Mouse (Mus musculus) stomach, postnatal 0 days (tissue): Measurements from ENCODE around the gene Cacna2d3. TPM values are rescaled to one million over a fixed set of nuclear protein-coding genes. Genes with fewer than 3 reads are reported as not detected.

Experiments used
- ATAC-seq: fragments of 200-750 bp; cut with Nextera tagmentation; 2 replicates; pipeline ENCODE4 v1.8.0; 2017; ENCODE audit not compliant: low FRiP score, low TSS enrichment
- DNase-seq: peaks from one replicate; pipeline ENCODE4 v3.0.0-alpha.2; 2016; ENCODE audit warnings: low spot score
- H3K27ac ChIP-seq: fragments of 300-500 bp; sonication (generic); replicated peaks from 2 replicates; pipeline ENCODE4 v1.5.1; 2014; ENCODE audit warnings: mild to moderate bottlenecking, control low read depth
- H3K27me3 ChIP-seq: fragments of 300-500 bp; sonication (generic); 2 replicates; pipeline ENCODE4 v1.6.1; 2014; ENCODE audit warnings: low read length; ENCODE audit not compliant: control insufficient read depth, insufficient read depth
- H3K36me3 ChIP-seq: fragments of 300-500 bp; sonication (generic); 2 replicates; pipeline ENCODE4 v1.6.1; 2014; ENCODE audit warnings: low read length, mixed read lengths; ENCODE audit not compliant: control insufficient read depth, insufficient read depth
- H3K4me1 ChIP-seq: fragments of 300-500 bp; sonication (generic); replicated peaks from 2 replicates; pipeline ENCODE4 v1.6.1; 2014; ENCODE audit warnings: antibody characterized with exemption; ENCODE audit not compliant: control insufficient read depth, insufficient read depth
- H3K4me2 ChIP-seq: fragments of 300-500 bp; sonication (generic); replicated peaks from 2 replicates; pipeline ENCODE4 v1.6.1; 2014; ENCODE audit warnings: low read depth, mild to moderate bottlenecking, control low read depth, moderate library complexity
- H3K4me3 ChIP-seq: fragments of 300-500 bp; sonication (generic); 2 replicates; pipeline ENCODE4 v1.5.1; 2014; ENCODE audit warnings: low read depth, low read length, control low read depth
- H3K9ac ChIP-seq: fragments of 300-500 bp; sonication (generic); 2 replicates; pipeline ENCODE4 v1.6.1; 2014; ENCODE audit warnings: mild to moderate bottlenecking, low read length, control low read depth, mixed read lengths
- H3K9me3 ChIP-seq: fragments of 300-500 bp; sonication (generic); 2 replicates; pipeline ENCODE4 v1.6.1; 2016; ENCODE audit warnings: low read length; ENCODE audit not compliant: control insufficient read depth
- CTCF ChIP-seq: IDR thresholded peaks from 2 replicates; pipeline ENCODE4 v1.5.1; 2016; ENCODE audit warnings: antibody characterized with exemption, low read depth, mild to moderate bottlenecking, moderate library complexity
- EP300 ChIP-seq: optimal IDR thresholded peaks from 2 replicates; pipeline ENCODE3; 2016; ENCODE audit warnings: antibody characterized with exemption
- WGBS: fragments of 180-500 bp; shearing (Covaris S2); extraction: QIAGEN DNeasy Blood & Tissue Kit; methylation state at CpG from one replicate; pipeline ENCODE4 v1.1.7; 2014; 5-methylcytosine and 5-hydroxymethylcytosine counted together
- polyA plus RNA-seq: library from polyadenylated mRNA; unstranded; fragments of >200 nt; fragmentation: Nextera tagmentation; extraction: Ambion mirVana; gene quantifications from 2 replicates; pipeline ENCODE4 v1.2.1, GENCODE M21; 2015

The Cacna2d3 gene
- polyA plus RNA-seq, 1 experiment from 2014 or later = 0.98 TPM

GRCm38 (mm10) chr14:29650591-29650990 lies 71.1 kb downstream of the Cacna2d3 start:
- Histone ChIP-seq H3K27ac (no peak overlapping the region), H3K36me3 (no peaks in the 10 kb centered on the region), H3K4me3 (no peak overlapping the region), H3K9ac (no peak overlapping the region), H3K4me2 (no peak overlapping the region), H3K27me3 (no peaks in the 10 kb centered on the region), H3K9me3 (no peaks in the 10 kb centered on the region), H3K4me1 (no peaks in the 10 kb centered on the region)
- TF ChIP-seq EP300 (no peak), CTCF (no peak)
- ATAC-seq = no peak
- WGBS = 80% methylated on average over 5 of the region's 5 CpGs
- DNase-seq = no peak

- no peaks in the 10 kb centered on the region for H3K4me1 ChIP-seq
- no peaks in the 10 kb centered on the region for H3K36me3 ChIP-seq
- ATAC-seq (no peak), DNase-seq (no peak)
- H3K4me2 ChIP-seq = no peak overlapping the region
- H3K4me3 ChIP-seq = no peak overlapping the region
- no peaks in the 10 kb centered on the region for H3K9me3 ChIP-seq
- H3K9ac ChIP-seq = no peak overlapping the region
- H3K27ac ChIP-seq = no peak overlapping the region
- 65% methylated on average over 6 of the region's 6 CpGs for whole genome bisulfite sequencing
- H3K27me3 ChIP-seq = no peaks in the 10 kb centered on the region
- no peak for TF ChIP-seq EP300
- TF ChIP-seq CTCF = no peak
Measured at GRCm38 (mm10) chr14:29648721-29649120, 72.9 kb downstream of the Cacna2d3 start.

GRCm38 (mm10) chr14:29645421-29645820 lies 76.2 kb downstream of the Cacna2d3 start:
- 72% methylated on average over 11 of the region's 11 CpGs for WGBS
- Histone ChIP-seq H3K4me2 (no peak overlapping the region), H3K9ac (no peak overlapping the region), H3K9me3 (no peaks in the 10 kb centered on the region), H3K36me3 (no peaks in the 10 kb centered on the region), H3K4me1 (no peaks in the 10 kb centered on the region), H3K27me3 (no peaks in the 10 kb centered on the region), H3K4me3 (no peak overlapping the region), H3K27ac (no peak overlapping the region)
- DNase-seq = no peak
- ATAC-seq = no peak
- TF ChIP-seq EP300 (no peak), CTCF (no peak)

- WGBS = 75% methylated on average over 4 of the region's 4 CpGs
- no peak overlapping the region for H3K4me3 ChIP-seq
- H3K9me3 ChIP-seq = no peaks in the 10 kb centered on the region
- ATAC-seq (no peak), DNase-seq (no peak)
- H3K27ac ChIP-seq = no peak overlapping the region
- no peaks in the 10 kb centered on the region for H3K36me3 ChIP-seq
- no peaks in the 10 kb centered on the region for H3K4me1 ChIP-seq
- TF ChIP-seq CTCF = no peak
- TF ChIP-seq EP300 = no peak
- no peak overlapping the region for H3K9ac ChIP-seq
- H3K4me2 ChIP-seq = no peak overlapping the region
- H3K27me3 ChIP-seq = no peaks in the 10 kb centered on the region
Measured at GRCm38 (mm10) chr14:29643217-29643616, 78.4 kb downstream of the Cacna2d3 start.

- no peaks in the 10 kb centered on the region for H3K27me3 ChIP-seq
- DNase-seq (no peak), ATAC-seq (no peak)
- H3K27ac ChIP-seq = no peak overlapping the region
- no peaks in the 10 kb centered on the region for H3K4me1 ChIP-seq
- H3K36me3 ChIP-seq = no peaks in the 10 kb centered on the region
- no peak overlapping the region for H3K4me2 ChIP-seq
- H3K9ac ChIP-seq = no peak overlapping the region
- WGBS = 41% methylated on average over 3 of the region's 3 CpGs
- H3K9me3 ChIP-seq = no peaks in the 10 kb centered on the region
- H3K4me3 ChIP-seq = no peak overlapping the region
- TF ChIP-seq EP300 = no peak
- TF ChIP-seq CTCF = no peak
Measured at GRCm38 (mm10) chr14:29639266-29639665, 82.4 kb downstream of the Cacna2d3 start.

- 62% methylated on average over 8 of the region's 8 CpGs for WGBS
- peak; percentile 60; the same call in 1 of the 2 replicates for ATAC-seq
Measured at GRCm38 (mm10) chr14:29628213-29628612, 93.5 kb downstream of the Cacna2d3 start.

More at GRCm38 (mm10) chr14:29628213-29628612, 93.5 kb downstream of the Cacna2d3 start:
- no peak for DNase-seq
- Histone ChIP-seq H3K4me2 (no peak overlapping the region), H3K27me3 (no peaks in the 10 kb centered on the region), H3K4me1 (no peaks in the 10 kb centered on the region), H3K9me3 (no peaks in the 10 kb centered on the region), H3K27ac (no peak overlapping the region), H3K4me3 (no peak overlapping the region), H3K36me3 (no peaks in the 10 kb centered on the region), H3K9ac (no peak overlapping the region)
- TF ChIP-seq CTCF = no peak
